Mouse (Mus musculus): ENCODE measurements around the gene Foxi3. TPM values are rescaled to one million over a fixed set of nuclear protein-coding genes. Genes with fewer than 3 reads are reported as not detected.

Foxi3 gene
- polyA plus RNA-seq (2016; fragmentation: Nextera tagmentation; extraction: Ambion mirVana): 1.3 and 1.7 TPM in 2 replicates

GRCm38 (mm10) chr6:70956285-70956912 lies at the start of gene Foxi3:
Foxi3 (plus strand) TSS chr6:70956531.
- peak within 1 kb of the TSS; percentile 89 for H3K4me2 ChIP-seq (replicated peaks)
- peak within 1 kb of the TSS; percentile 46 for H3K4me3 ChIP-seq
- peak; percentile 73 for ATAC-seq (ENCODE audit: insufficient number of reproducible peaks, insufficient read depth, low FRiP score, low TSS enrichment)
- no peaks in the 10 kb centered on the region for H3K9me3 ChIP-seq
- H3K9ac ChIP-seq: peak within 1 kb of the TSS; percentile 48
- peaks cover 10% of the 10 kb centered on the region for H3K4me1 ChIP-seq
- H3K27ac ChIP-seq: no peak within 1 kb of the TSS
- WGBS: 1% methylated on average over 66 of the region's 67 CpGs
- H3K36me3 ChIP-seq: no peaks in the 10 kb centered on the region
- peaks cover 65% of the 10 kb centered on the region for H3K27me3 ChIP-seq

- no peak overlapping the region for H3K4me2 ChIP-seq (replicated peaks)
These were observed 46.8 kb upstream of the Foxi3 start for GRCm38 (mm10) chr6:70909572-70909971.

DNA sequence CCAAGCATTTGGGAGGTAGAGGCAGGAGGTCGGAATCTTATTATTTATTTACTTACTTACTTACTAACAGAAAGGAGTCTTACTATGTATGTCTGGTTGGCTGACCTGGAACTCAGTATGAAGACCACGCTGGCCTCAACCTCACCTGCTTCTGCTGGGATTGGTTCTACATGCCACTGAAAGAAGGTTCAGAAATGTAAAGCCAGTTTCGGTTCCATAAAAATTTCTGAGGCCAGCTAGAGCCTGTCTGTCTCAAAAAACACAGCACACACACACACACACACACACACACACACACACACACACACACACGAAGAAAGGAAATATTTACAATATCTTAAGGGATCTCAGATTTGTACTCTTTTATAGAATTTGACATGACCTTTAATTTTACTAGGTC lies 46.0 kb upstream of the Foxi3 start:
- Histone ChIP-seq H3K27ac (no peak overlapping the region), H3K27me3 (no peaks in the 10 kb centered on the region), H3K4me1 (peaks cover 12% of the 10 kb centered on the region; the same call in 1 of the 2 replicates), H3K4me3 (no peak overlapping the region), H3K9me3 (no peaks in the 10 kb centered on the region), H3K4me2 (replicated peaks) (no peak overlapping the region), H3K36me3 (peaks cover 10% of the 10 kb centered on the region), H3K9ac (no peak overlapping the region)
- no peak for ATAC-seq (ENCODE audit: insufficient number of reproducible peaks, insufficient read depth, low FRiP score, low TSS enrichment)
- 81% methylated on average over 4 of the region's 4 CpGs for WGBS

More at GRCm38 (mm10) chr6:70909572-70909971, 46.8 kb upstream of the Foxi3 start:
- ATAC-seq (ENCODE audit: insufficient number of reproducible peaks, insufficient read depth, low FRiP score, low TSS enrichment): no peak
- peaks cover 11% of the 10 kb centered on the region for H3K36me3 ChIP-seq
- no peaks in the 10 kb centered on the region for H3K9me3 ChIP-seq
- H3K9ac ChIP-seq: no peak overlapping the region
- H3K27ac ChIP-seq: no peak overlapping the region
- H3K27me3 ChIP-seq: no peaks in the 10 kb centered on the region
- H3K4me1 ChIP-seq: peaks cover 12% of the 10 kb centered on the region; the same call in 1 of the 2 replicates
- H3K4me3 ChIP-seq: no peak overlapping the region
- WGBS: 90% methylated on average over 7 of the region's 7 CpGs

DNA sequence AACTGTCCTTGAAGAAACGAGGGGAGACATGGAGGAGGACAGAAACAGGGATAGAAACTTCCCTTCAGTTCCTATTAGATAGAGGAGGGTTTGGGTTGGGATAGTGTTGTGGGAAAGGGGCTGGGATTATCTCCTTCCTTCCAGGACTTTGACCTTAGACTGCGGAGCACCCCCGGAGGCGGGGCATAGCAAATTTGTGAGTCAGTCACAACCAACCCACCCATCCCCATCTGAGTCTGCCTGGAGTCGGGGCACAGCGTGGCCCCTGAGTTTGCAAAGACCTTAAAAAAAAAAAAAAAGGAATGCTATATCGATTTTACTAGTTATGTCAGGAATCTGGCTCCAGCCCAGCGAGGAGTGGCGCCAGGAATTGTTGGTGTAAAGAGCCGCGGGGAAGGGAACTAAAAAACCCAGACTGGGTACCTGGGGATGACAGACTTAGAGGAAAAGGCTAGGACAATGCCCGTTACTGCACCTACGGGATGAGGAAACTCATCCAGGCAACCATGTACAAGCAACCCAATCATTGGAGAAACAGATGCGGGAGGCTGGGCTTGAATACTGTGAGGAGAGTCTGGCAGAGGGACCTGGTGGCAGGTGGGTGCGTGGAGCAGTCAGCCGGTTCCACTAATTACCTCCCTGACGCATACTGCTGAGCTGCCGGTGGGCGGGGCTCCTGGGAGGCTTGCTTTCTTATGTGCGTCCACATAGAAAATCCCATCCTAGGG lies 44.5 kb upstream of the Foxi3 start:
- Histone ChIP-seq H3K4me2 (replicated peaks) (peak overlapping the region; percentile 42), H3K4me1 (peaks cover 12% of the 10 kb centered on the region; the same call in 1 of the 2 replicates), H3K4me3 (peak overlapping the region; percentile 14), H3K9me3 (no peaks in the 10 kb centered on the region), H3K36me3 (0 out of 2 replicates have a peak, but pooled peaks cover under 1% of the 10 kb centered on the region), H3K27ac (no peak overlapping the region), H3K27me3 (no peaks in the 10 kb centered on the region), H3K9ac (no peak overlapping the region)
- ATAC-seq (ENCODE audit: insufficient number of reproducible peaks, insufficient read depth, low FRiP score, low TSS enrichment): no peak
- 8% methylated on average over 20 of the region's 20 CpGs for WGBS

DNA sequence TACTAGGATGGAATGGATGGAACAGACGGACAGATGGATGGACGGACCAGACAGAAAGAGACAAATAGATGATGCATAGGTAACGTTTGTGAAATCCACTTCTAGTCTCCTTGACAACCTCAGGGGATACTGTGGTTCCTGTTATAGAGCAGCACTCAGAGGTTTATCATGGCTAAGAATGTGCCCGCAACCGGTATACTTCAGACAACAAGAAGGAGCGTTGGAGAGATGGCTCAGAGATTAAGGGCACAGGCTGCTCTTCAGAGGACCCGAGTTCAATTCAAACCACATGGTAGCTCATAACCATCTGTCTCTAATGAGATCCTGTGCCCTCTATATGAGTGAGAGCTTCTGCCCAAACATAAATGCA lies 44.0 kb upstream of the Foxi3 start:
- H3K27ac ChIP-seq: no peak overlapping the region
- no peaks in the 10 kb centered on the region for H3K27me3 ChIP-seq
- no peaks in the 10 kb centered on the region for H3K36me3 ChIP-seq
- 55% methylated on average over 7 of the region's 7 CpGs for WGBS
- no peak for ATAC-seq (ENCODE audit: insufficient number of reproducible peaks, insufficient read depth, low FRiP score, low TSS enrichment)
- H3K9me3 ChIP-seq: no peaks in the 10 kb centered on the region
- no peak overlapping the region for H3K4me3 ChIP-seq
- no peak overlapping the region for H3K9ac ChIP-seq
- peak overlapping the region; percentile 42 for H3K4me2 ChIP-seq (replicated peaks)
- peaks cover 12% of the 10 kb centered on the region; the same call in 1 of the 2 replicates for H3K4me1 ChIP-seq

DNA sequence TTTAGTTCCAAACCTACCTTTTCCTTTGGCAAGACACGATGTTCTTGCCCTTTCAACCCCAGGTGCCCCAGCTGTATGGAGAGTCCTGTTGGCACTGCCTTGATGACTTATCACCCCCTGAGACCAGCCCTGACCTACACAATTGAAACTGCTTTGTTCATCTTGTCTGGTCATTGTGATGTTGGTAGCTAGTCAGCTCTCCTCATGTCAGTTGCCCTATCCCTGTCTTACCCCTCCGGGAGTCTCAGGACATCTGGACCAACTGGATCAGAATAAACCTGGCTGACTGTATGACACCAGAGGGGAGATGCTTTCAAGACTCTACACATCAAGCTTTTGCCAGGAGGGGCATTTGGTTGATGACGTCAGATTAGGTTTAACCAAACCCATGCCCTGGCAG lies 37.5 kb upstream of the Foxi3 start, which contains the start of gene Tex37:
TSS of gene Tex37 (minus strand) at position 101 of the 400 bp plus-strand sequence.
- WGBS: 90% methylated on average over 3 of the region's 3 CpGs
- H3K9ac ChIP-seq: no peak within 1 kb of the TSS
- H3K4me2 ChIP-seq (replicated peaks): no peak within 1 kb of the TSS
- no peak within 1 kb of the TSS for H3K27ac ChIP-seq
- H3K4me3 ChIP-seq: no peak within 1 kb of the TSS
- no peaks in the 10 kb centered on the region for H3K9me3 ChIP-seq
- no peaks in the 10 kb centered on the region for H3K36me3 ChIP-seq
- H3K27me3 ChIP-seq: peaks cover 2% of the 10 kb centered on the region; the same call in 1 of the 2 replicates
- H3K4me1 ChIP-seq: peaks cover 6% of the 10 kb centered on the region; the same call in 1 of the 2 replicates
- no peak for ATAC-seq (ENCODE audit: insufficient number of reproducible peaks, insufficient read depth, low FRiP score, low TSS enrichment)

DNA sequence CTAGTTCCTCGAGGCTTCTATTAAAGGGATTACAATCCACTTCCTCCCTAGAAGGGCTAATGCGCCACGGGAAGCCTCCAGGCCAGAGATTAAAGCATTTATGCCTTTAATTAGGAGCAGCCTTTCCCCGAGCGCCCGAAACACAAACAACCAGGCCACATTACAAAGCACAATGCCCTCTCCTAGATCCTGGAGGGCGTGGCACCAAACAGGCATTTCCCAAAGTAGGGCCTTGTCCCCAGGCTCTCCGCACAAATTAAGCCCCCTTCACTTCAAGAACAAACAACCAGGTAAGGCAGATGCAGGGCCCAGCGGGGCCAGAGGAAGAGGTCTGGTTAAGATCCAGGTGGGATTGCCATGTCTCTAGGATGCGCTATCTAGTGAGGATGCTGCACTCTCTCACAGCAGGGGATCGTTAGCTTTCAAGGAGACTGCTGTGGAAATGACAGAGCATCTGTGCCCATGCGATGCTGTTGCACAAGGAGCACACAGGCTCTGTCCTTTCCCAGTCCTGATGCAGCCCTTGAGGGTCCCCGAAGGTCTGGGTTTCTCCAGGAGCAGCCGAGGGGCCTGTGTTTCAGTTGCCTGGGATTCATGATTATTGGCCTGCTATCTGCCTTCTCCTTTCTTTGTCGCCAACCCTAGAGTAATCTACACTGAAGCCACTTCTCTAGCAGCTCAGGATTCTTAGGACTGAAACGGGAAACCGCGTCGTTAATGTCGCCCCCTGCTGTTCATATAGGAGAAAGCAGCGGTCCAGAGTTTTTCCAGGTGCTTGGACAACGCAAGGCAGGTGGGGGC lies 34.9 kb upstream of the Foxi3 start:
- Histone ChIP-seq H3K4me1 (peaks cover 6% of the 10 kb centered on the region; the same call in 1 of the 2 replicates), H3K27me3 (peaks cover 2% of the 10 kb centered on the region; the same call in 1 of the 2 replicates), H3K4me2 (replicated peaks) (peak overlapping the region; percentile 52), H3K9ac (peak overlapping the region; percentile 27), H3K4me3 (peak overlapping the region; percentile 25; the same call in 1 of the 2 replicates), H3K36me3 (no peaks in the 10 kb centered on the region), H3K27ac (0 out of 2 replicates have a peak overlapping the region, but pooled peaks have one; percentile 19), H3K9me3 (no peaks in the 10 kb centered on the region)
- 2% methylated on average over 22 of the region's 22 CpGs for WGBS
- no peak; the same call in 1 of the 2 replicates for ATAC-seq (ENCODE audit: insufficient number of reproducible peaks, insufficient read depth, low FRiP score, low TSS enrichment)

- no peaks in the 10 kb centered on the region for H3K36me3 ChIP-seq
- no peak for ATAC-seq (ENCODE audit: insufficient number of reproducible peaks, insufficient read depth, low FRiP score, low TSS enrichment)
- H3K4me2 ChIP-seq (replicated peaks): no peak overlapping the region
These were observed 24.5 kb upstream of the Foxi3 start for GRCm38 (mm10) chr6:70931801-70932200.

DNA sequence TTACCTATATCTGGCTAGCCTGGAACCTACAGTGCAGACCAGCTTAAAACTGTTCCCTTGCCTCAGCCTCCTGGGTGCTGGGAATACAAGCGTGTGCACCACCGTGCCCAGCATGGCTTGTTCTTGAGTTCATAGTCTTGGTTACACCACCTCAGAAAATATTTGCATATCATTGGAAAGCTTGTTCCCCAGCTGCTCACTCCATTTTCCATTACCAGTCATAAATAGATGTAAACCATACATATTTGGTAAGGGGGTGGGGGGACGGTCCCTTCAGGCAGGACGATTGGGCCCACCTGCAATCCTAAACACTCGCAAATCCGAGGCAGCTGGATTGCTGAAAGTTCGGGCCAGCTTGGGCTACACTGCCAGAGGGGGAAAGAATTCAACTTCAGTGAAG lies 3.1 kb upstream of the Foxi3 start:
- Histone ChIP-seq H3K36me3 (no peaks in the 10 kb centered on the region), H3K4me1 (peaks cover 10% of the 10 kb centered on the region), H3K9me3 (no peaks in the 10 kb centered on the region), H3K4me3 (no peak overlapping the region), H3K9ac (no peak overlapping the region), H3K27ac (no peak overlapping the region), H3K27me3 (peaks cover 46% of the 10 kb centered on the region), H3K4me2 (replicated peaks) (no peak overlapping the region)
- ATAC-seq (ENCODE audit: insufficient number of reproducible peaks, insufficient read depth, low FRiP score, low TSS enrichment): no peak
- 62% methylated on average over 7 of the region's 7 CpGs for WGBS

More at GRCm38 (mm10) chr6:70931801-70932200, 24.5 kb upstream of the Foxi3 start:
- H3K9ac ChIP-seq: no peak overlapping the region
- no peaks in the 10 kb centered on the region for H3K9me3 ChIP-seq
- H3K4me3 ChIP-seq: no peak overlapping the region
- H3K4me1 ChIP-seq: no peaks in the 10 kb centered on the region
- no peak overlapping the region for H3K27ac ChIP-seq
- WGBS: 93% methylated on average over 2 of the region's 2 CpGs
- H3K27me3 ChIP-seq: no peaks in the 10 kb centered on the region

DNA sequence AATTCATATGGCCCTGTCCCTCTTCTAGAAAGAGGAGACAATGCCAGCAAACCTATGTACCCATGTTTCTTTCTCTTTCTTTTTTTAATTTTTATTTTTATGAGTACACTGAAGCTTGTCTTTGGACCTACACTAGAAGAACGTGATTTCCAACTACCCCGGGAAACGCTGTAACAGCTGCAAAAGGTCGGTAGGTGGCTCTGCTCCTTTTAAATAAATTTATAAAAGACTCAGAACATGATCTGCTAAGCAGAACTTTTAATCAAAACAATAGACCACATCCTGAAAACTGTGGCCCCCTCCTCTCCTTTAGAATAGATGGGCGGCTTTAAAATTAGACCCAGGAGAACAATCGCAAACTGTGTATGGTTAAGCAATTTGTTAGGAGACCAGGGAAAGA lies 2.3 kb upstream of the Foxi3 start:
- peaks cover 53% of the 10 kb centered on the region for H3K27me3 ChIP-seq
- H3K9ac ChIP-seq: no peak overlapping the region
- no peaks in the 10 kb centered on the region for H3K36me3 ChIP-seq
- H3K27ac ChIP-seq: no peak overlapping the region
- no peak overlapping the region for H3K4me2 ChIP-seq (replicated peaks)
- 5% methylated on average over 6 of the region's 6 CpGs for WGBS
- ATAC-seq (ENCODE audit: insufficient number of reproducible peaks, insufficient read depth, low FRiP score, low TSS enrichment): no peak
- H3K4me3 ChIP-seq: no peak overlapping the region
- no peaks in the 10 kb centered on the region for H3K9me3 ChIP-seq
- H3K4me1 ChIP-seq: peaks cover 10% of the 10 kb centered on the region

GRCm38 (mm10) chr6:70955291-70955800 lies 985 bp upstream of the Foxi3 start:
- no peaks in the 10 kb centered on the region for H3K36me3 ChIP-seq
- H3K27me3 ChIP-seq: peaks cover 64% of the 10 kb centered on the region
- no peak overlapping the region for H3K4me3 ChIP-seq
- WGBS: 2% methylated on average over 14 of the region's 14 CpGs
- no peaks in the 10 kb centered on the region for H3K9me3 ChIP-seq
- no peak overlapping the region for H3K4me2 ChIP-seq (replicated peaks)
- no peak overlapping the region for H3K27ac ChIP-seq
- no peak overlapping the region for H3K9ac ChIP-seq
- peaks cover 10% of the 10 kb centered on the region for H3K4me1 ChIP-seq
- ATAC-seq (ENCODE audit: insufficient number of reproducible peaks, insufficient read depth, low FRiP score, low TSS enrichment): no peak

Data from embryonic facial prominence, embryonic 12.5 days (tissue).